Mouse (Mus musculus) colon, adult 2 months (tissue): ENCODE data around the gene Gba. TPM values are rescaled to one million over a fixed set of nuclear protein-coding genes. Genes with fewer than 3 reads are reported as not detected.

Experiments used
- polyA plus RNA-seq: library from polyadenylated mRNA; depleted of rRNA; stranded (reverse); fragments of >200 nt; gene quantifications from 2 replicates; pipeline ENCODE4 v1.2.3, GENCODE M21; 2012; rRNA removed

Gene Gba
- 60.8 and 73.9 TPM in 2 replicates for polyA plus RNA-seq

DNA sequence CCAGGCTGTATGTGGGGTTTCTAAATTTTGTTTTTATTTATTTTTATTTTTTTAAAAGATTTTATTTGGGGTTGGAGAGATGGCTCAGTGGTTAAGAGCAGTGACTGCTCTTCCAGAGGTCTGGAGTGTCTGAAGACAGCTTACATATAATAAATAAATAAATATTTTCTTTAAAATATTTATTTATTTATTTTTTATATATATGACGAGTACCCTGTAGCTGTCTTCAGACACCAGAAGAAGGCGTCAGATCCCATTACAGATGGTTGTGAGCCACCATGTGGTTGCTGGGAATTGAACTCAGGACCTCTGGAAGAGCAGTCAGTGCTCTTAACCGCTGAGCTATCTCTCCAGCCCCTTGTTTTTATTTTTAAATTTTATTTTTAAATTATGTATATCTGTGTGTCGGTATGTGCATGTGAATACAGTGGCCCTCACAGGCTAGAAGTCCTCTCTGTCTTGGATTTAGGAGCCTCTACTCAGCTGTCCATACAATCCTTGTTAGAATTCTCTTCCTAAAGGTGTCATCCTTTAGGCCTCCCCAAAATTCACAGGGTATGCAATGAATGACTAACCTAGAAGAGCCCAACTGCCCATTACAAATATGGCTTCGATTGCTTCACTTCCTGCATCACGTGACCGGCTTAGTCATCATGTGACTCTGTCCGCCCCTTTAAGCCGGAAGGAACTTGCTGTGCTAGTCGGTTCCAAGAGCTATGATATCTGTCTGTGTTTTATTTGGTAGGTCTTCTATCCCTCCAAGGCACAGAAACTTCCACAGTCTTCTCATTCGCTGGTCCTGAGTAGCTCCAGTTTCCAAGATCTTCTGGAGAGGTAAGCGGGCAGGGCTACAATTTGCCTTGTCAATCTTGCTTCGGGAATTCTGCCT lies at the start of gene Gba:
Gene Gba (plus strand): TSS at position 676 of the 889 bp plus-strand sequence.

DNA sequence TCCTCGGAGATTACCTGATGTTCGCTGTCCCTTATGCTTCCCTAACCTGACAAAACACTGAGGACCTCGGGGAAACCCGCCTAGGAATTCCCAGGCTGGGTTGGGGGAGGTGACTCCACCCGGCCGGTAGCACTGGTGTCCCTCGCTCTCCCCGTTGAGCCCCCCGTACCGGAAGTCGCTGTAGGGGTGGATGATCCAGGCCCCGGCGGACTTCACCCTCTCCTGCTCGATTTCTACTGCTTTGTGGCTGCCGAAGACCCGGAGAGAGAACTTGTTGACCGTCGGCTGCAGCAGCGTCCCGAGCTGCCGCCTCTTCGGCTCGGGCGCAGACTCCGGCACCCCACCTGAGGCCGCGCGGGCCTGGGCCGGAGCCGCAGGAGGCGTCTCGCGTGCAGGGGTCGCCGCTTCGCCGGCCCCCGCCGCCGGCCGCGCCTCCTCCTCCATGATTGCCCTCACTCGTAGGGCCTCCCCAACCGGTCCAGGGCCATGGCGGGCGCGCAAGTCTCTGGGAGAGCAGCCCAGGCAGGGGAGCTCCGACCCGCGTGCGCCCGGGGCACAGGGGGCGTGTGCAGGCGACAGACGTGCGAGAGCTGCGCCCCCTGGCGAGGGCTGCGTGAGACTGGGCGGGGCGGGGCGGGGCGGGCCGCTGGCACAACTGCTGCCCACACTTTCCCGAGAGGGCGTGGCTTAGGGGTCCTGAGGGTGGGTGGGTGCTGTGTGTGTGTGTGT lies 42.9 kb upstream of the Gba start, which contains the start of gene Hcn3:
Gene Hcn3 (minus strand): TSS at position 581 of the 729 bp plus-strand sequence.

GRCm38 (mm10) chr3:89164506-89165267 lies 38.0 kb upstream of the Gba start, which contains the start of gene Clk2:
TSS of gene Clk2 (plus strand) at chr3:89164795.

GRCm38 (mm10) chr3:89177242-89178106 lies 25.3 kb upstream of the Gba start, which contains the start of gene Scamp3:
TSS of gene Scamp3 (plus strand) at chr3:89177473.

GRCm38 (mm10) chr3:89183058-89183958 lies 19.4 kb upstream of the Gba start, which contains the start of gene Fam189b:
TSS of gene Fam189b (plus strand) at chr3:89183143.

GRCm38 (mm10) chr3:89214681-89215411 lies 12.1 kb downstream of the Gba start, which contains the start of gene Thbs3:
TSS of gene Thbs3 (plus strand) at chr3:89215180.

GRCm38 (mm10) chr3:89226900-89227299 lies 24.2 kb downstream of the Gba start, which contains the start of gene Mtx1:
TSS of gene Mtx1 (minus strand) at chr3:89227088.

DNA sequence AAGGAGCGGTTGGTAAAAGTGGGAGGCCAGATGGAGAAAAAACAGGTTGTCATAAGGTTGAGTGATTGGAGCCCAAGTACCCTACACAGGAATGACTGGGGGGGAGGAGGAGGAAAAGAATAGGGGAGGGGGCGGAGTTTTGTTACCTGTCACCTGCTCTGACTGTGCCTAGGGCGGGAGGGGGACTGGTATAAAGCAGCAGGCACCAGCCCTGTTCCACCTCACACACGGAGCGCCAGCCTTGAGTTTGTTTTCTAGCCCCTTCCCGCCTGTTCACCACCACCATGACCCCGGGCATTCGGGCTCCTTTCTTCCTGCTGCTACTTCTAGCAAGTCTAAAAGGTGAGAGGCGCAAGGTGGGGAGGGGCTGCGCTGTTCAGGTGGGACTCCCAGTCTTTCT lies 26.1 kb downstream of the Gba start, which contains the start of gene Muc1:
Gene Muc1 (plus strand): TSS at position 222 of the 400 bp plus-strand sequence.

DNA sequence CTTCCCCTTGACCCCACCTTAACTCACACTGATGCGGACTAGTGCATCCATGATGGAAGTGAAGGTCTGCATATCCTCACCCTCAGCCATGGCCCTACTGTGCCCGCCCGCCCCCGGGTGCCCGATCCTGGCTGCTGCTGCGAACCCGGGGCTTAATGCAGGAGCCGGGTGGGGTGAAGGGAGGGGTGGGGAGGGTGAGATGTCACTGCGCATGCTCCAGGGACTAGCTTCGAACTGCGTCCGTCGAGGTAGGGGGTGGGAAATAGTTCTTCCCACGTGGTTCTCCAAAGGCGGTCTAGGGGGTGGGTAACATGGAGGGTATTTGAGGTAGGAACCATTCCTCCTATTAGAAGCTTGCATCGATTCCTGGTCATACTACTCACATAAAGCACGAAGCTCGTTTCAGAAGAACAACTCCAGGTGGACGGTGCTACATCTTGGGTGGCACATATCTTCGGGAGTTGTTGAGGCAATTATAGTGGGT lies 43.0 kb downstream of the Gba start, which contains the start of gene Krtcap2:
Gene Krtcap2 (plus strand): TSS at position 279 of the 484 bp plus-strand sequence.

GRCm38 (mm10) chr3:89246261-89247100 lies 43.8 kb downstream of the Gba start, which contains the start of gene Trim46:
TSS of gene Trim46 (minus strand) at chr3:89246309.

Other genes starting within 250 kb of the Gba start
- gene Rusc1, start 109.6 kb upstream of the Gba start, polyA plus RNA-seq = 51.1 and 73.3 TPM in 2 replicates
- not detected in 2 replicates for gene Gm43738, start 101.8 kb upstream of the Gba start, polyA plus RNA-seq
- 109 and 128 TPM in 2 replicates for gene Fdps, start 101.0 kb upstream of the Gba start, polyA plus RNA-seq
- 240 and 244 TPM in 2 replicates for gene Pklr, start 66.8 kb upstream of the Gba start, polyA plus RNA-seq
- 1.1 and 1.4 TPM in 2 replicates for gene Hcn3, start 42.7 kb upstream of the Gba start, polyA plus RNA-seq
- 42.4 and 43.0 TPM in 2 replicates for gene Clk2, start 38.1 kb upstream of the Gba start, polyA plus RNA-seq
- 95.0 and 102 TPM in 2 replicates for gene Scamp3, start 25.5 kb upstream of the Gba start, polyA plus RNA-seq
- 40.2 and 42.7 TPM in 2 replicates for gene Fam189b, start 19.8 kb upstream of the Gba start, polyA plus RNA-seq
- gene Thbs3, start 12.3 kb downstream of the Gba start, polyA plus RNA-seq = 48.4 and 68.6 TPM in 2 replicates
- gene Mtx1, start 24.2 kb downstream of the Gba start, polyA plus RNA-seq = 165 and 219 TPM in 2 replicates
- 26.0 and 27.3 TPM in 2 replicates for gene Muc1, start 26.1 kb downstream of the Gba start, polyA plus RNA-seq
- gene Krtcap2, start 43.0 kb downstream of the Gba start, polyA plus RNA-seq = 263 and 392 TPM in 2 replicates
- 60.5 TPM in 2 replicates for gene Trim46, start 43.4 kb downstream of the Gba start, polyA plus RNA-seq
- gene Dpm3, start 56.4 kb downstream of the Gba start, polyA plus RNA-seq = 440 and 595 TPM in 2 replicates
- gene Slc50a1, start 67.6 kb downstream of the Gba start, polyA plus RNA-seq = 254 and 375 TPM in 2 replicates
- 126 and 153 TPM in 2 replicates for gene Efna1, start 78.2 kb downstream of the Gba start, polyA plus RNA-seq
- gene Efna3, start 120.0 kb downstream of the Gba start, polyA plus RNA-seq = 9.3 and 13.3 TPM in 2 replicates
- 17.4 and 24.5 TPM in 2 replicates for gene Efna4, start 135.1 kb downstream of the Gba start, polyA plus RNA-seq
- 211 and 244 TPM in 2 replicates for gene Adam15, start 147.1 kb downstream of the Gba start, polyA plus RNA-seq
- 0.67 and 1.0 TPM in 2 replicates for gene Dcst2, start 159.0 kb downstream of the Gba start, polyA plus RNA-seq
- gene Dcst1, start 162.3 kb downstream of the Gba start, polyA plus RNA-seq = 0.77 and 1.1 TPM in 2 replicates
- 214 and 219 TPM in 2 replicates for gene Zbtb7b, start 191.8 kb downstream of the Gba start, polyA plus RNA-seq
- gene Lenep, start 199.9 kb downstream of the Gba start, polyA plus RNA-seq = not detected in 2 replicates
- 37.4 and 39.6 TPM in 2 replicates for gene Flad1, start 208.9 kb downstream of the Gba start, polyA plus RNA-seq
- 9.7 and 11.2 TPM in 2 replicates for gene Cks1b, start 215.5 kb downstream of the Gba start, polyA plus RNA-seq
- gene Shc1, start 215.5 kb downstream of the Gba start, polyA plus RNA-seq = 75.3 and 76.4 TPM in 2 replicates
- 131 and 151 TPM in 2 replicates for gene Pygo2, start 227.3 kb downstream of the Gba start, polyA plus RNA-seq
- 90.6 and 98.9 TPM in 2 replicates for gene Pbxip1, start 233.8 kb downstream of the Gba start, polyA plus RNA-seq